Mouse (Mus musculus): Measurements from ENCODE around the gene Serpinb9b. TPM values are rescaled to one million over a fixed set of nuclear protein-coding genes. Genes with fewer than 3 reads are reported as not detected.

The Serpinb9b gene
- 0.39 TPM in 1 of 2 replicates, not detected in the other for polyA plus RNA-seq (2012; ENCODE audit: low replicate concordance)

DNA sequence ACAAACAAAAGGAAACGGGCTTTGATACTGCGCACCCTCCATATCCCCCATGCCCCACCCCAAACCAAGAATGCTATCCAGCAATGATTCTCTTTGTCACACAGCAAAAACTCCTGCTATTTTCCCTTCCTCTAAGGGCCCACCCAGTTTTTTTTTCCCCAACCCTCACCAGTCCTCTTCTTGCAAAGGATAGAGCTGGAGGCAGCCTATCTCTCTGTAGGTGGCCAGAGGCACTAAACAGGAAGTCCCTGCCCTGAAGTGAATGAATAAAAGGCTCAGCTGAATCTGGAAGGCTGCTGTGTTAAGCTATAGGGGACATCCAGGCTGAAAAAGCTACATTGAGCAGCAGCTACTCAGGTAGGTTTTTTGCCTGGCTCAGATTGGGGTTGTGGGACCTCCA lies at the start of gene Serpinb9b:
TSS of gene Serpinb9b (plus strand) at position 173 of the 400 bp plus-strand sequence.

DNA sequence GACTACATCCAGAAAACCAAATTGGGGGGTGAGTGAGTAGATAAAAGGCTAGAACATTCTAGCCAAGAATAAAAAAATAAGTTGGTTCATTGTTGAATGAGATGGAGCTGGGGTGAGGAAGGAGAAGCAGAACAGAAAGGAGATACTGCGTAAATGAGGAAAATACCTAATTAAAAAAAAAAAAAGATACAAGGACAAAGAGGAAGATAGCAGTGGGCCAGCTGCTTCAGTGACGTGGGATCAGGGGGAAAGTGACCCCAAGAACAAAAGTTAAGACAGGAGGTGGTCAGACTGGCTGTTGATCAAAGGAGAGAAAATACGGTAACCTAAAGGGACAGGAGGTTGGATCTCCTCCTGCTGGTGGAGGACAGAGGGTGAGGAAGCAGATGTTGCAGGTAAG lies 24.3 kb upstream of the Serpinb9b start, which contains the start of gene Serpinb9:
TSS of gene Serpinb9 (plus strand) at position 301 of the 400 bp plus-strand sequence.

DNA sequence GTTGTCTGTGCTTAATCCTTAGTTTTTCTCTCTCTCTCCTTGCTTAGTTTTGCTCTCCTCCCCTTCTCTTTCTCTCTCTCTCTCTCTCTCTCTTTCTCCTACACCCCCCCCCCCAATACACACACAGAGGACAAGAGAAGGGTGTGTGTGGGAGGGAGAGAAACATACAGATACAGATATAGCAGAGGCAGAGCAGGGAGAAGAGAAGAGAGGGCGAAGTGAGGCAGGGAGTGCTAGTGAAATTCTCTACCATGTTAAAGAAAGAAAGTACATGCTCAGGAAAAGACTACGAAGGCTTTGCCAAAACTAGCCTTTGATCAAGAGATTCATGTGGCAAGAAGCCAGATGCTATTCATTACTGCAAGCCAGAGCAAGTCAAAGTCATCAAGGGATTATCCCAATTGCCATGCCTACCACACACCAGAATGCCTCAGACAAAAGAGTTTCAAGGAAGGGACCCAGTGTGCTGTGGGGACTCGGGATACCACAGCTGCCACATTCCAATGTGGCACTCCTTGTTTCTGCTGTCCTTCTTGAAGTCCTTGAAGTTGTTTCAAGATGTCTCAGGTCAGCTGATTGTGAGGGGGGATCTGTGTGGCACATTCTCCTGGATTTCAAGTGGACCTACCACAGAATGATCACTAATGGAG lies 51.0 kb downstream of the Serpinb9b start, which contains the start of gene Serpinb1b:
TSS of gene Serpinb1b (plus strand) at position 520 of the 650 bp plus-strand sequence.

Other genes with a start within 250 kb of the Serpinb9b start
- gene Mylk4, start 243.5 kb upstream of the Serpinb9b start, polyA plus RNA-seq (2012; ENCODE audit: low replicate concordance): not detected in 2 replicates
- 30.3 and 39.1 TPM in 2 replicates for gene Wrnip1, start 225.4 kb upstream of the Serpinb9b start, polyA plus RNA-seq (2012; ENCODE audit: low replicate concordance)
- not detected in 2 replicates for gene D930007J09Rik, start 224.6 kb upstream of the Serpinb9b start, polyA plus RNA-seq (2012; ENCODE audit: low replicate concordance)
- gene Serpinb1a, start 176.2 kb upstream of the Serpinb9b start, polyA plus RNA-seq (2012; ENCODE audit: low replicate concordance): 0.25 and 1.4 TPM in 2 replicates
- gene Serpinb1c, start 129.2 kb upstream of the Serpinb9b start, polyA plus RNA-seq (2012; ENCODE audit: low replicate concordance): not detected in 2 replicates
- gene Serpinb6b, start 62.2 kb upstream of the Serpinb9b start, polyA plus RNA-seq (2012; ENCODE audit: low replicate concordance): 0.20 and 1.8 TPM in 2 replicates
- gene Serpinb9, start 24.2 kb upstream of the Serpinb9b start, polyA plus RNA-seq (2012; ENCODE audit: low replicate concordance): 0.18 and 0.71 TPM in 2 replicates
- not detected in 2 replicates for gene Serpinb1b, start 51.2 kb downstream of the Serpinb9b start, polyA plus RNA-seq (2012; ENCODE audit: low replicate concordance)
- not detected in 2 replicates for gene Serpinb9c, start 132.3 kb downstream of the Serpinb9b start, polyA plus RNA-seq (2012; ENCODE audit: low replicate concordance)
- gene Serpinb9d, start 165.5 kb downstream of the Serpinb9b start, polyA plus RNA-seq (2012; ENCODE audit: low replicate concordance): not detected in 2 replicates
- gene Serpinb9e, start 222.2 kb downstream of the Serpinb9b start, polyA plus RNA-seq (2012; ENCODE audit: low replicate concordance): not detected in 2 replicates

Measured in leukemia stem cell, adult 10-12 weeks (primary cell).